Comparison of ENCODE assay signal across 20 mouse cellular contexts in genomic region chr12:41526688-41527087, GRCm38 (mm10). TPM values are rescaled to one million over a fixed set of nuclear protein-coding genes. Genes with fewer than 3 reads are reported as not detected.
DNase-seq lines count a peak whose midpoint lies in the region; ATAC-seq and TF ChIP-seq lines count a peak whose summit lies in the region.
"Had no signal": no experiment of that assay in that cellular context is flagged by ENCODE, and none has a peak within 500 bp of the region (broad histone marks: within the 10 kb centered on the region; RNA-seq: fewer than 3 reads in every experiment).

No protein-coding gene starts in this region.

- dilution Hi-C loops in CH12.LX (cut with MboI; ENCODE audit: extremely low pct_ligation_motif_present, extremely low pct_unique_long_range_greater_than_20kb, low sequenced_read_pairs) = no loop called here

- no peaks in the 10 kb centered on the region for H3K9me3 ChIP-seq in forebrain, embryonic 14.5 days (replicated peaks; ENCODE audit: control insufficient read depth, low read length)
- no peaks in the 10 kb centered on the region for H3K9me3 ChIP-seq in forebrain, postnatal 0 days (ENCODE audit: low read length)
- H3K9me3 ChIP-seq in midbrain, embryonic 14.5 days (ENCODE audit: control insufficient read depth, low read length) = no peaks in the 10 kb centered on the region
- H3K9me3 ChIP-seq in midbrain, postnatal 0 days (ENCODE audit: low read length) = no peaks in the 10 kb centered on the region
- H3K9me3 ChIP-seq in CH12.LX (replicated peaks; ENCODE audit: low read length) = no peaks in the 10 kb centered on the region
- no peaks in the 10 kb centered on the region for H3K9me3 ChIP-seq in G1E (replicated peaks)
- H3K9me3 ChIP-seq: embryonic facial prominence, embryonic 10.5 days; embryonic facial prominence, embryonic 12.5 days; forebrain, embryonic 13.5 days had no signal

- TF ChIP-seq CTCF in forebrain, postnatal 0 days (IDR thresholded peaks at IDR 0.05; ENCODE audit: low read depth) = no peak
- TF ChIP-seq CTCF in midbrain, postnatal 0 days (IDR thresholded peaks at IDR 0.05) = no peak
- no peak for TF ChIP-seq CTCF in CH12.LX (conservative IDR thresholded peaks at IDR 0.05 in 1 of 2, IDR thresholded peaks at IDR 0.05 in 1 of 2; ENCODE audit: low read depth in 2 of 2, low read length in 2 of 2)
- no peak for TF ChIP-seq CTCF in G1E (IDR thresholded peaks at IDR 0.05; ENCODE audit: low read depth, low read length)

- peak; percentile 6 for DNase-seq in forebrain, embryonic 14.5 days (ENCODE audit: low spot score)
- DNase-seq in forebrain, postnatal 0 days = no peak
- peak; percentile 23 for DNase-seq in midbrain, embryonic 14.5 days
- no peak for DNase-seq in midbrain, postnatal 0 days (ENCODE audit: low spot score)
- DNase-seq in CH12.LX (ENCODE audit: extremely low read depth) = peak; percentile 58
- DNase-seq in G1E (ENCODE audit: low spot score) = no peak
- DNase-seq: adrenal gland, adult 2 months; adrenal gland, postnatal 10 days; adrenal gland, postnatal 25 days; cerebellum, adult 11-12 months; cerebellum, adult 2 months; cerebellum, adult 9-10 months; cerebellum, postnatal 10 days; cerebellum, postnatal 25 days had no signal

- H3K4me3 ChIP-seq in forebrain, embryonic 14.5 days (ENCODE audit: low read depth, low read length) = no peak overlapping the region
- no peak overlapping the region for H3K4me3 ChIP-seq in forebrain, postnatal 0 days (ENCODE audit: low read depth, low read length)
- no peak overlapping the region for H3K4me3 ChIP-seq in midbrain, embryonic 14.5 days (replicated peaks; ENCODE audit: low read depth, low read length)
- H3K4me3 ChIP-seq in midbrain, postnatal 0 days (ENCODE audit: low read depth, low read length) = no peak overlapping the region
- H3K4me3 ChIP-seq in CH12.LX (replicated peaks in 1 of 3; ENCODE audit: low read depth in 2 of 3, low read length in 2 of 3, poor library complexity in 1 of 3) (no peak overlapping the region), G1E (ENCODE audit: low read depth, low read length) (no peak overlapping the region)
- H3K4me3 ChIP-seq: embryonic facial prominence, embryonic 10.5 days; embryonic facial prominence, embryonic 12.5 days; forebrain, embryonic 13.5 days had no signal

- in situ Hi-C loops in CH12.LX (cut with MboI; ENCODE audit: low pct_ligation_motif_present, low pct_unique_long_range_greater_than_20kb, low sequenced_read_pairs) = no loop called here

- peaks cover 4% of the 10 kb centered on the region; the same call in 1 of the 2 replicates for H3K4me1 ChIP-seq in forebrain, embryonic 14.5 days (ENCODE audit: control insufficient read depth, insufficient read depth, low read length)
- no peaks in the 10 kb centered on the region for H3K4me1 ChIP-seq in forebrain, postnatal 0 days (ENCODE audit: insufficient read depth)
- H3K4me1 ChIP-seq in midbrain, embryonic 14.5 days (ENCODE audit: control insufficient read depth, insufficient read depth, low read length) = no peaks in the 10 kb centered on the region
- H3K4me1 ChIP-seq in midbrain, postnatal 0 days (ENCODE audit: insufficient read depth, low read length) = no peaks in the 10 kb centered on the region
- H3K4me1 ChIP-seq in CH12.LX (ENCODE audit: control insufficient read depth in 1 of 2, insufficient read depth in 2 of 2) = peaks cover 0 to 45% of the 10 kb centered on the region in 2 experiments; a peak in 2 of 4 replicates
- H3K4me1 ChIP-seq in G1E (ENCODE audit: insufficient read depth, low read depth, low read length) = no peaks in the 10 kb centered on the region; the same call in 1 of the 2 replicates
- H3K4me1 ChIP-seq: embryonic facial prominence, embryonic 10.5 days; embryonic facial prominence, embryonic 12.5 days had no signal

- H3K27me3 ChIP-seq in forebrain, embryonic 14.5 days (replicated peaks; ENCODE audit: control insufficient read depth, insufficient read depth, low read length) = no peaks in the 10 kb centered on the region
- H3K27me3 ChIP-seq in forebrain, postnatal 0 days (ENCODE audit: insufficient read depth, low read length) = no peaks in the 10 kb centered on the region
- H3K27me3 ChIP-seq in midbrain, embryonic 14.5 days (ENCODE audit: control insufficient read depth, insufficient read depth, low read length) = no peaks in the 10 kb centered on the region
- H3K27me3 ChIP-seq in midbrain, postnatal 0 days (ENCODE audit: insufficient read depth, low read length) = no peaks in the 10 kb centered on the region
- H3K27me3 ChIP-seq in CH12.LX (replicated peaks) (no peaks in the 10 kb centered on the region), G1E (ENCODE audit: insufficient read depth, low read length) (no peaks in the 10 kb centered on the region)
- H3K27me3 ChIP-seq: embryonic facial prominence, embryonic 12.5 days; forebrain, embryonic 13.5 days had no signal

- TF ChIP-seq EP300 in CH12.LX (IDR thresholded peaks at IDR 0.05; ENCODE audit: low read length) = 0 out of 2 replicates have a peak, but pooled peaks have one; percentile 36

- TF ChIP-seq POLR2A in CH12.LX (IDR thresholded peaks at IDR 0.05; ENCODE audit: low read depth, low read length) = no peak

- no peak overlapping the region for H3K27ac ChIP-seq in forebrain, embryonic 14.5 days (ENCODE audit: low read depth, low read length)
- no peak overlapping the region for H3K27ac ChIP-seq in forebrain, postnatal 0 days (ENCODE audit: low read depth, low read length)
- H3K27ac ChIP-seq in midbrain, embryonic 14.5 days (replicated peaks; ENCODE audit: low read depth, low read length) = no peak overlapping the region
- no peak overlapping the region for H3K27ac ChIP-seq in midbrain, postnatal 0 days (ENCODE audit: low read depth, low read length)
- no peak overlapping the region for H3K27ac ChIP-seq in CH12.LX (ENCODE audit: insufficient read depth, low read depth)
- H3K27ac ChIP-seq: embryonic facial prominence, embryonic 10.5 days; embryonic facial prominence, embryonic 12.5 days; forebrain, embryonic 13.5 days had no signal

- no peak for ATAC-seq in forebrain, embryonic 14.5 days
- ATAC-seq in forebrain, postnatal 0 days = no peak
- ATAC-seq in midbrain, embryonic 14.5 days (ENCODE audit: low FRiP score, low TSS enrichment) = no peak
- no peak for ATAC-seq in midbrain, postnatal 0 days (ENCODE audit: low FRiP score)
- 0 out of 2 replicates have a peak, but pooled peaks have one; percentile 17 for ATAC-seq in G1E (ENCODE audit: extremely low read depth, insufficient number of reproducible peaks, low FRiP score, poor library complexity, severe bottlenecking)
- ATAC-seq in erythroid progenitor cell, adult 5-6 weeks (replicated peaks; ENCODE audit: low FRiP score, poor library complexity, severe bottlenecking) = no peak
- ATAC-seq in granulocyte monocyte progenitor cell, adult 5-6 weeks (replicated peaks; ENCODE audit: poor library complexity, severe bottlenecking) = no peak
- ATAC-seq: forebrain, embryonic 13.5 days had no signal

- no peak overlapping the region for H3K9ac ChIP-seq in forebrain, embryonic 14.5 days (ENCODE audit: low read length)
- H3K9ac ChIP-seq in forebrain, postnatal 0 days = no peak overlapping the region
- no peak overlapping the region for H3K9ac ChIP-seq in midbrain, embryonic 14.5 days (replicated peaks; ENCODE audit: low read length)
- H3K9ac ChIP-seq in midbrain, postnatal 0 days (replicated peaks; ENCODE audit: low read length, poor library complexity, severe bottlenecking) = no peak overlapping the region
- H3K9ac ChIP-seq in CH12.LX (ENCODE audit: insufficient read depth, low read depth) = no peak overlapping the region
- H3K9ac ChIP-seq: embryonic facial prominence, embryonic 12.5 days; forebrain, embryonic 13.5 days had no signal

- no peaks in the 10 kb centered on the region for H3K36me3 ChIP-seq in forebrain, embryonic 14.5 days (ENCODE audit: control insufficient read depth, insufficient read depth, low read length)
- H3K36me3 ChIP-seq in forebrain, postnatal 0 days (ENCODE audit: insufficient read depth) = no peaks in the 10 kb centered on the region
- H3K36me3 ChIP-seq in midbrain, embryonic 14.5 days (ENCODE audit: control insufficient read depth, insufficient read depth, low read length) = no peaks in the 10 kb centered on the region
- H3K36me3 ChIP-seq in midbrain, postnatal 0 days (ENCODE audit: insufficient read depth, low read length) = no peaks in the 10 kb centered on the region
- H3K36me3 ChIP-seq in CH12.LX (replicated peaks in 1 of 2; ENCODE audit: control insufficient read depth in 1 of 2, insufficient read depth in 1 of 2, low read length in 1 of 2) (no peaks in the 10 kb centered on the region), G1E (replicated peaks) (no peaks in the 10 kb centered on the region)
- H3K36me3 ChIP-seq: embryonic facial prominence, embryonic 10.5 days; embryonic facial prominence, embryonic 12.5 days had no signal

- TF ChIP-seq RAD21 in CH12.LX (IDR thresholded peaks at IDR 0.05; ENCODE audit: low read depth, low read length) = no peak

- H3K79me2 ChIP-seq in CH12.LX (replicated peaks; ENCODE audit: control insufficient read depth, extremely low read depth, insufficient read depth, poor library complexity, severe bottlenecking) = no peaks in the 10 kb centered on the region

- 6% methylated on average over 2 of the region's 2 CpGs for WGBS in forebrain, embryonic 14.5 days
- 19% methylated on average over 2 of the region's 2 CpGs for WGBS in forebrain, postnatal 0 days
- 17% methylated on average over 2 of the region's 2 CpGs for WGBS in midbrain, embryonic 14.5 days
- WGBS in midbrain, postnatal 0 days = 28% methylated on average over 2 of the region's 2 CpGs

- no peak overlapping the region for H3K4me2 ChIP-seq in forebrain, embryonic 14.5 days (ENCODE audit: low read length)
- no peak overlapping the region for H3K4me2 ChIP-seq in forebrain, postnatal 0 days (ENCODE audit: low read depth)
- H3K4me2 ChIP-seq in midbrain, embryonic 14.5 days (ENCODE audit: low read length) = no peak overlapping the region
- H3K4me2 ChIP-seq in midbrain, postnatal 0 days (ENCODE audit: low read depth, low read length, poor library complexity, severe bottlenecking) = no peak overlapping the region
- H3K4me2 ChIP-seq in CH12.LX (ENCODE audit: insufficient read depth, low read depth, poor library complexity, severe bottlenecking) = 0 out of 2 replicates have a peak overlapping the region, but pooled peaks have one; percentile 13
- H3K4me2 ChIP-seq: embryonic facial prominence, embryonic 12.5 days; forebrain, embryonic 13.5 days had no signal

RNA-seq across cellular contexts. Expression of gene Lrrn3, which starts 40.5 kb away (rescaled TPM):
- 75.8 and 96.4 TPM in 2 replicates for polyA plus RNA-seq in forebrain, embryonic 14.5 days (2014; fragmentation: Nextera tagmentation; extraction: Ambion mirVana)
- total RNA-seq in forebrain, postnatal 0 days (2014; rRNA removed) = 116 and 127 TPM in 2 replicates
- polyA plus RNA-seq in forebrain, postnatal 0 days (2015; fragmentation: Nextera tagmentation; extraction: Ambion mirVana) = 80.0 and 92.8 TPM in 2 replicates
- polyA plus RNA-seq in midbrain, embryonic 14.5 days (2014; fragmentation: Nextera tagmentation; extraction: Ambion mirVana) = 105 and 118 TPM in 2 replicates
- 101 and 110 TPM in 2 replicates for total RNA-seq in midbrain, postnatal 0 days (2014; rRNA removed)
- 84.4 and 89.3 TPM in 2 replicates for polyA plus RNA-seq in midbrain, postnatal 0 days (2015; fragmentation: Nextera tagmentation; extraction: Ambion mirVana)
- total RNA-seq in CH12.LX (2012; rRNA removed) (not detected in 2 replicates), CH12.LX (2014; rRNA removed) (0.05 TPM in 1 of 2 replicates, not detected in the other), G1E (2014; fragmentation: Nextera tagmentation) (not detected in 2 replicates), G1E (2017) (0.46 and 0.66 TPM in 2 replicates)
- polyA plus RNA-seq in CH12.LX (2012; ENCODE audit: insufficient read length, low read depth) (not detected in 2 replicates), G1E (2012) (not detected in 2 replicates)
- 0.36 TPM in 1 of 2 replicates, not detected in the other for total RNA-seq in erythroid progenitor cell, adult 5-6 weeks (2015; ENCODE audit: low replicate concordance)
- total RNA-seq in erythroid progenitor cell, adult 5-6 weeks (2017; ENCODE audit: low replicate concordance) = 0.30 and 0.51 TPM in 2 replicates
- not detected in 2 replicates for total RNA-seq in granulocyte monocyte progenitor cell, adult 5-6 weeks (2014; fragmentation: Nextera tagmentation)
- total RNA-seq in granulocyte monocyte progenitor cell, adult 5-6 weeks (2017) = 0.05 TPM in 1 of 2 replicates, not detected in the other
- total RNA-seq: MEL had no signal

Comparison
In these comparisons a context has a peak if more than half of its experiments do, and no peak if none do; other contexts are left out.
1. DNase-seq: peak in forebrain, embryonic 14.5 days (single experiment), midbrain, embryonic 14.5 days (single experiment) and CH12.LX (single experiment); none in forebrain, postnatal 0 days (single experiment), midbrain, postnatal 0 days (single experiment) and G1E (single experiment).
2. RNA of gene Lrrn3, which starts 40.5 kb away (total RNA-seq): 116 to 127 TPM in forebrain, postnatal 0 days and 101 to 110 TPM in midbrain, postnatal 0 days; 0.46 to 0.66 TPM in G1E, 0.30 to 0.51 TPM in erythroid progenitor cell, adult 5-6 weeks, 0.05 TPM in granulocyte monocyte progenitor cell, adult 5-6 weeks and 0.05 TPM in CH12.LX; every median in the first group is over 10 times any median in the second.